Mouse (Mus musculus) gastrocnemius, postnatal 10 days (tissue): ENCODE results near the gene Hmox1. TPM values are rescaled to one million over a fixed set of nuclear protein-coding genes. Genes with fewer than 3 reads are reported as not detected.

Experiments used
- DNase-seq: peaks from one replicate; pipeline ENCODE4 v3.0.0; 2021; ENCODE audit warnings: mixed read lengths
- total RNA-seq, 2 experiments: library from RNA; stranded (reverse); gene quantifications; 2 replicates each; pipeline ENCODE4 v1.2.3; 2021

The Hmox1 gene
- total RNA-seq, 2 experiments from 2014 or later: 14.8 to 24.3 TPM

- peak; percentile 52 for DNase-seq
Measured at GRCm38 (mm10) chr8:75088989-75089881, 4.2 kb upstream of the Hmox1 start.

- DNase-seq: no peak
Measured at GRCm38 (mm10) chr8:75090781-75091365, 2.5 kb upstream of the Hmox1 start.

- no peak for DNase-seq
Measured at GRCm38 (mm10) chr8:75102956-75103355, 9.5 kb downstream of the Hmox1 start.

GRCm38 (mm10) chr8:75103376-75103878 lies 10.0 kb downstream of the Hmox1 start:
- DNase-seq: no peak

- peak; percentile 79 for DNase-seq
Measured at GRCm38 (mm10) chr8:75108527-75109235, 15.3 kb downstream of the Hmox1 start.

DNA sequence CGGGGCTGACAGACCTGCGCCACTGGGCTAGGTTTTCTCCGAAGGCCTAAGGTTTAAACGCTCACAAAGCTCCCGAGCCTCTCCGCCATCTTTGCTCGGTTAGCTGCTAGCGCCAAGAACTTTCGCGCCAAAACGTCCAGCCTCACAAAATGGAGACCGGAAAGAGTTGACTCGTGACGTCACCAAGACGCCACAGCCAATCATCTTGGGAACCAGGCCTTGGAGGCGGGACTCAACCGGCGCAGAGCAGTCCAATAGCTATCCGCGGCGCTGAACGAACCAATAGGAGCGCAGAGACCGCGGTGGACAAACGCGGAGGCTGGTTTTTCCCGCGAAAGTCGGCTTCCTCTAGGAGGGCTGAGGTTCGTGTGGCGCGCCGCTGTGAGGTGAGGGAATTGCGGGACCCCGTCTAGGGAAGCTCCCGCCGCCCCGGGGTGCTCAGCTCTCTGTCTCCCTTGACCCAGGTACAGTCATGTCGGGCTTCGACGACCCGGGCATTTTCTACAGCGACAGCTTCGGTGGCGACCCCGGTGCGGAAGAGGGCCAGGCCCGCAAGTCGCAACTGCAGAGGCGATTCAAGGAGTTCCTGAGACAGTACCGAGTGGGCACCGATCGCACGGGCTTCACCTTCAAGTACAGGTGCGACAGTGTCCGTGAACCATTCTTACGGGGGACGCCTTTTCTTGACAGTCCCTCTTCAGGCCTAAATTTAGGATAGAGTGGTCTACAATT lies 16.0 kb downstream of the Hmox1 start, which contains the start of gene Mcm5:
Mcm5 (plus strand) TSS at position 334 of the 732 bp plus-strand sequence.
- peak; percentile 98 for DNase-seq

DNA sequence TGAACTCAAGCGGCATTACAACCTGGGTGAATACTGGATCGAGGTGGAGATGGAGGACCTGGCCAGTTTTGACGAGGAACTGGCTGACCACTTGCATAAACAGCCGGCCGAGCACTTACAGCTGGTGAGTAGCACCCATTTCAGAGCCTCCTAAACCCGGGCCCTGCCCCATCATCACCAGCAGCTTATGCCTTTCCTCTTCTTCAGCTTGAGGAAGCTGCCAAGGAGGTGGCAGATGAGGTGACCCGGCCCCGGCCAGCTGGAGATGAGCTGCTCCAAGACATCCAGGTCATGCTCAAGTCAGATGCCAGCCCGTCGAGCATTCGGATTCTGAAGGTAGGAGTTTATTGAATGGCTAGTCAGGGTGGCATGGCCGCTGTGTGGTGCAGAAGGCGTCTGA lies 16.7 kb downstream of the Hmox1 start:
- no peak for DNase-seq

DNA sequence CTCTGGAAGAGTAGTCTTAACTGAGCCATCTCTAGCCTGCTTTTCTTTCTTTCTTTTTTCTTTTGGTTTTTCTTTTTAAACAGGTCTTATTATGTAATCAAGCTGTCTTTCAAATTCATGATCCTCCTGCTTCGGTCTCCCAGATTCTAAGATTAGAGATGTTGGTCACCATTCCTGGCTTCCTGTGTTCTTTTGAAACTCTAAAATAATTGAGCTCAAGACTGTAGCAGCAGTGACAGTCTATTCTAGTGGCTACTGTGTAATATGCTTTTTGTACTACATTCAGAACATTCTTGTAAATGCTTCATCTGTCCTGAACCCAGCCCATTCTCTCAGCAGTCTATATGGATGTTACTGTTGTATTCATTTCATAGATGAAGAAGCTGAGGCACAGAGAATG lies 25.1 kb downstream of the Hmox1 start:
- no peak for DNase-seq

DNA sequence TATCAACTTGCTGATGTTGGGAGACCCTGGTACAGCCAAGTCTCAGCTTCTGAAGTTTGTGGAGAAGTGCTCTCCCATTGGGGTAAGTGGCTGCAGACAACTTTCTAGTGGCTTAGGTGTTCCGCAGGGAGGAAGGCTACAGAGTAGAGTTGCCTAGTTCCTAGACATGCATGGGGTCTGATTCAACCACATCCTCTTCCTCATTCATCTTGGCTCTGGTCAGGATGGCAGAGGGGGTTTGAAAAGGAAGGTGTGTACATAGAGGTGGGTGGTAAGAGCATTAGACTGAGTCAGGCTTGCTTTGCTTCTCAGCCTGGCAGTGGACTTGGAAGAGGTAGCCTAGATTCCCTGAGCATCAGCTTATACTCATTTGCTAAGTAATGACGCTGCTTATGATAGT lies 25.9 kb downstream of the Hmox1 start:
- DNase-seq: no peak

DNA sequence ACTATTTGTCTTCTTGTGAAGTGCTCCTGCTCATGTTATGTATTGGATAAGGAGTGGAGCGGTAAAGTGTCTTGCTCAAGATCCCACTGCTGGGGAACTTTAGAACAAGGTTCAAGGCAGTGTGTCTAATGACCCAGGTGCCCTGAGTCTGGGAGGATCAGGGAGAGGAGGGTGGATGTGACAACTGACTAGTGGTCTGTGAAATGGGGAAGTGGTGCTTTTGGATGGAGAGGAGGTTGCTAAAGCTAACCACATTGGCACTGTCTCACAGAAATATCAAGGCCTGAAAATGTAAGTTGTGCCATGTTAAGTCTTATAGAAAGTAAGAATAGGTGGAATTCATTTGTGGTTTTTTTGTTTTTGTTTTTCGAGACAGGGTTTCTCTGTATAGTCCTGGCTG lies 26.3 kb downstream of the Hmox1 start:
- DNase-seq: no peak

- DNase-seq: no peak
Measured at GRCm38 (mm10) chr8:75127406-75127805, 34.0 kb downstream of the Hmox1 start.

GRCm38 (mm10) chr8:75132485-75132884 lies 39.1 kb downstream of the Hmox1 start:
- peak; percentile 45 for DNase-seq

- DNase-seq: no peak
Measured at GRCm38 (mm10) chr8:75133399-75133798, 40.0 kb downstream of the Hmox1 start.

DNA sequence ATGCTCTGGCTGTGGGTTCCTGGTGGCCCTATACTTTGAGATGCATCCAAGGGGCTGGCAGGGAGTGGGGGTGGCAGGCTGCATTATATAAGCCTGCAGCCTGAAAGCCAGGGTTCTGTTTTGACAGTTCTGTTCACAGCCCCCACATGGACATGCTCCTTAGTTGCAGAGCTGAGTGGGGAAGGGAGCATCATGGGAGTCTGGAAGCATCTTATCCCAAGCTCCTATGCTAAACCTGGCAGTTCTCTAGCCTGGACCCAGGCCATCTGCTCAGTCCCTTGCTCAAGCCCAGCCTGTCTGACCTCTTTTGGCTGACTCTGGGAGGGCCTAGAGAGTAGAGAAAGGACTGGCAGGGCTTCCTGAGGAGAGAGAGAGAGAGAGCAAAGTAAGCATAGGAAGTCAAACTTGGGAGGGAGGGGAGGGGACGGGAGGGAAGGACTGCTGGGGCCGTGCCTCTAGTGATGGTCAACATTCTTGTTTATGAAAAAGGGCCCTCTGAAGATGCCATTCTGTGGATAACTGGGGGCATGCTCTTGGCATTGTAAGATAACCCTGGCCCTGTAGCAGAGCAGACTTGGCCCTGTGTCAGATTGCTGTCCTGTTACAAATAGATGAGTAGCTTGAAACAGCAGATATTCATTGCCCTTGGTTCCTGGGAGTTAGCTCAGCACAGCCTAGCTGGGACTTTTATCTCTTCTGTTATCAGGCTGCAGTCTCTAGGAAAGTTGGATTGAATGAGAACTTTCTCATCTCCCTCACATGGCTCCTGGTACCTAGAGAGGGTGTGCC lies 41.4 kb downstream of the Hmox1 start:
- DNase-seq: peak; percentile 52

DNA sequence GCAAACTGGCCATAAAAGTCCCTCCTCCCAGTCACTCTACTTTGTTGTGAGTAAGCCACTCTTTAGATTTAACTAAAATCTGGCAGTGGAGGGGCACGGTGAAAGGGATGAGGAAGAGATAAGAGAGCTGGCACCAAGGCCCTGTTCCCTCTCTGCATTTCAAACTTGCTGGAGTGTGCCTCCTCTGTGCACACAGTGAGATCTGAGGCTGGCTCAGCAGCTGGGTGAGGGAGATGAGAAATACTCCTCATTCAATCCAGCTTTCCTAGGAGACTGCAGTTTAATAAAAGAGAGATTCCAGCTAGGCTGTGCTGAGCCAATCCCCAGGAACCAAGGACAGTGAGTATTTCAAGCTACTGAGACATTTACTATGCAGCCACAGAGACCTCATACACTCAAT lies 42.3 kb downstream of the Hmox1 start:
- DNase-seq: no peak

DNA sequence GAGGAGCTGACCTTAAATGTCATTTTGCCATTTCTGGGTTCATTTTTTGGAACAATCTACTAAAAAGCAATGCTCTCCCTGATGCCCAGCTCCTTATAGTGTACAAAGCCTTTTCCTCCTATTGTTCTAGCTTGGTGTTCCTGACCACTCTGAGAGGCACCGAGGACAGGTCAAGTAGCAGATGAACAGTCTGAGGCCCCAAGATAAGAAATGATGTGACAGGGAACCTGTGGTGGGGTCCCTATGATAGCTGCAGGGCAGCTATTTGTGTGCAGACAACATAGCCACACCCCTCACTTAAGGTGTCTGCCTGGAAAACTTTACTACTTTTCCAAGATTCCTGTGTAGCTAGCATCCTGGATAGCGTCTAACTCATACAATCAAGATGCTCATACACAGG lies 42.8 kb downstream of the Hmox1 start:
- DNase-seq: no peak

GRCm38 (mm10) chr8:75137536-75137935 lies 44.1 kb downstream of the Hmox1 start:
- no peak for DNase-seq
